Mouse (Mus musculus) hindbrain, embryonic 11.5 days (tissue): Measurements from ENCODE around the gene Trim7. TPM values are rescaled to one million over a fixed set of nuclear protein-coding genes. Genes with fewer than 3 reads are reported as not detected.
A peak's percentile ranks its signal among the peaks of the same experiment; 100 is the strongest.
"Not testable (repeated sequence)": the region's sequence is repeated elsewhere in the genome, so short reads cannot be mapped to it uniquely, and the experiment has no call there.

Source experiments
- ATAC-seq: fragments of 200-750 bp; cut with Nextera tagmentation; 2 replicates; pipeline ENCODE4 v1.8.0; 2017; ENCODE audit warnings: mild to moderate bottlenecking, moderate TSS enrichment, moderate library complexity; ENCODE audit not compliant: low FRiP score
- DNase-seq: peaks from one replicate; pipeline ENCODE4 v3.0.0-alpha.2; 2015; ENCODE audit warnings: low spot score
- H3K27ac ChIP-seq: fragments of 300-500 bp; sonication (generic); 2 replicates; pipeline ENCODE4 v1.5.1; 2014; ENCODE audit warnings: mild to moderate bottlenecking, low read depth, low read length
- H3K27me3 ChIP-seq: fragments of 300-500 bp; sonication (generic); 2 replicates; pipeline ENCODE4 v1.6.1; 2014; ENCODE audit warnings: mild to moderate bottlenecking, low read length, moderate library complexity, mixed read lengths; ENCODE audit not compliant: control insufficient read depth, insufficient read depth
- H3K36me3 ChIP-seq: fragments of 300-500 bp; sonication (generic); 2 replicates; pipeline ENCODE4 v1.6.1; 2014; ENCODE audit warnings: mild to moderate bottlenecking, low read length, moderate library complexity, mixed read lengths; ENCODE audit not compliant: control insufficient read depth, insufficient read depth
- H3K4me1 ChIP-seq: fragments of 300-500 bp; sonication (generic); replicated peaks from 2 replicates; pipeline ENCODE4 v1.6.1; 2014; ENCODE audit warnings: low read length, mixed read lengths; ENCODE audit not compliant: control insufficient read depth, insufficient read depth
- H3K4me2 ChIP-seq: fragments of 300-500 bp; sonication (generic); replicated peaks from 2 replicates; pipeline ENCODE4 v1.6.1; 2014; ENCODE audit warnings: mild to moderate bottlenecking, low read depth, low read length
- H3K4me3 ChIP-seq: fragments of 300-500 bp; sonication (generic); 2 replicates; pipeline ENCODE4 v1.5.1; 2014; ENCODE audit warnings: low read depth, low read length
- H3K9ac ChIP-seq: fragments of 300-500 bp; sonication (generic); 2 replicates; pipeline ENCODE4 v1.6.1; 2014; ENCODE audit warnings: low read depth, low read length
- H3K9me3 ChIP-seq: fragments of 300-500 bp; sonication (generic); 2 replicates; pipeline ENCODE4 v1.6.1; 2016; ENCODE audit warnings: low read length; ENCODE audit not compliant: control insufficient read depth
- WGBS: fragments of 180-500 bp; shearing (Covaris S2); extraction: QIAGEN DNeasy Blood & Tissue Kit; methylation state at CpG from one replicate; pipeline ENCODE4 v1.1.7; 2014; 5-methylcytosine and 5-hydroxymethylcytosine counted together
- polyA plus RNA-seq: library from polyadenylated mRNA; unstranded; fragments of >200 nt; fragmentation: Nextera tagmentation; extraction: Ambion mirVana; gene quantifications from 2 replicates; pipeline ENCODE4 v1.2.1, GENCODE M21; 2014

Trim7 gene
- polyA plus RNA-seq, 1 experiment from 2014 or later: 0.56 TPM

DNA sequence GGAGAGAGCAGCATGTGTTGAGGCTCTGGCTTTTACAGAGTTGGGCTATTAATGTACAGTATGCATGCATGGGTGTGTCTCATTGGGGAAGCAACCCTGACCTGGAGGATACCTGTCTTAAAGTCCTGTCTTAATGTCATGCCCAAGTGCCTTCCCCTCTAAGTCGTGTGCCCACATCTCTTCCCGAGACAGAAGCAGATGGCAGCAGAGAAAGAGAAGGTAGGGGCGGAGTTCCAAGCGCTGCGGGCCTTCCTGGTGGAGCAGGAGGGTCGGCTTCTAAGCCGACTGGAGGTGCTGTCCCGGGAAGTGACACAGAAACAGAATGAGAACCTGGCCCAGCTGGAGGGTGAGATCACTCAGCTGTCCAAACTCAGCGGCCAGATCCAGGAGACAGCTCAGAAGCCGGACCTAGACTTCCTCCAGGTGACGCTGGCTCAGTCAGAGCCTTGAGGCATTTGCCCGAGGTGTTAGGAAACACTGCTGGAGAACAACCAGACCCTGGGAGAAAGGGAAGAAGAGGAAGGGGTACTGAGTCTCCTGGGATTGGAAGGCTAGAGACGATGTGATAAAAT is 19.4 kb downstream of the Trim7 start:
- peaks cover 2% of the 10 kb centered on the region; the same call in 1 of the 2 replicates for H3K27me3 ChIP-seq
- WGBS: 36% methylated on average over 13 of the region's 13 CpGs
- ATAC-seq: no peak

DNA sequence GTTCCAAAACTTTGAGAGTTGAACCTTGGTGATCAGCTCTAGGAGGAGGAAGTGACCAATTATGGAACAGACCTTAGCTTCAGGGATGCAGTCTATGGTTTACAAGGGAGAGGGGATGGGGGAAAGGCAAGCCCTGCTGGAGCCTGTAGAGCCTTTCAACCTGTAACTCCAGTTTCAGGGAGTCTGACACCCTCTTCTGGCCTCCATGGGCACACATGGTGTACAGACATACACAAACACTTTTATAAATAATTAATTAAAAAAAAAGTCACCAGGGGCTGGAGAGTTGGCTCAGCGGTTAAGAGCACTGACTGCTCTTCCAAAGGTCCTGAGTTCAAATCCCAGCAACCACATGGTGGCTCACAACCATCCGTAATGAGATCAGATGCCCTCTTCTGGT is 20.4 kb downstream of the Trim7 start:
- H3K4me2 ChIP-seq, H3K4me1 ChIP-seq, DNase-seq, H3K9ac ChIP-seq, H3K9me3 ChIP-seq, ATAC-seq, H3K27me3 ChIP-seq, H3K27ac ChIP-seq, H3K36me3 ChIP-seq, H3K4me3 ChIP-seq: not testable (repeated sequence)
- 78% methylated on average over 2 of the region's 2 CpGs for WGBS

More for the DNA sequence above, 19.4 kb downstream of the Trim7 start:
- H3K4me1 ChIP-seq: no peaks in the 10 kb centered on the region
- H3K27ac ChIP-seq: no peak overlapping the region
- no peaks in the 10 kb centered on the region for H3K36me3 ChIP-seq
- no peak overlapping the region for H3K9ac ChIP-seq
- no peak overlapping the region for H3K4me2 ChIP-seq
- DNase-seq: no peak
- no peaks in the 10 kb centered on the region for H3K9me3 ChIP-seq
- H3K4me3 ChIP-seq: no peak overlapping the region

GRCm38 (mm10) chr11:48846881-48847280 is 20.9 kb downstream of the Trim7 start:
- H3K36me3 ChIP-seq: no peaks in the 10 kb centered on the region
- ATAC-seq (no peak), DNase-seq (no peak)
- no peak overlapping the region for H3K4me2 ChIP-seq
- no peak overlapping the region for H3K27ac ChIP-seq
- H3K4me3 ChIP-seq: no peak overlapping the region
- 56% methylated on average over 5 of the region's 5 CpGs for WGBS
- no peak overlapping the region for H3K9ac ChIP-seq
- H3K9me3 ChIP-seq: no peaks in the 10 kb centered on the region
- no peaks in the 10 kb centered on the region for H3K4me1 ChIP-seq
- H3K27me3 ChIP-seq: peaks cover 2% of the 10 kb centered on the region; the same call in 1 of the 2 replicates

GRCm38 (mm10) chr11:48850240-48850639 is 24.3 kb downstream of the Trim7 start:
- no peaks in the 10 kb centered on the region for H3K36me3 ChIP-seq
- peaks cover 4% of the 10 kb centered on the region for H3K27me3 ChIP-seq
- 59% methylated on average over 2 of the region's 2 CpGs for WGBS
- DNase-seq: no peak
- no peak for ATAC-seq
- H3K9ac ChIP-seq: no peak overlapping the region
- H3K4me2 ChIP-seq: no peak overlapping the region
- H3K4me1 ChIP-seq: no peaks in the 10 kb centered on the region
- H3K9me3 ChIP-seq: no peaks in the 10 kb centered on the region
- H3K4me3 ChIP-seq: no peak overlapping the region
- no peak overlapping the region for H3K27ac ChIP-seq

DNA sequence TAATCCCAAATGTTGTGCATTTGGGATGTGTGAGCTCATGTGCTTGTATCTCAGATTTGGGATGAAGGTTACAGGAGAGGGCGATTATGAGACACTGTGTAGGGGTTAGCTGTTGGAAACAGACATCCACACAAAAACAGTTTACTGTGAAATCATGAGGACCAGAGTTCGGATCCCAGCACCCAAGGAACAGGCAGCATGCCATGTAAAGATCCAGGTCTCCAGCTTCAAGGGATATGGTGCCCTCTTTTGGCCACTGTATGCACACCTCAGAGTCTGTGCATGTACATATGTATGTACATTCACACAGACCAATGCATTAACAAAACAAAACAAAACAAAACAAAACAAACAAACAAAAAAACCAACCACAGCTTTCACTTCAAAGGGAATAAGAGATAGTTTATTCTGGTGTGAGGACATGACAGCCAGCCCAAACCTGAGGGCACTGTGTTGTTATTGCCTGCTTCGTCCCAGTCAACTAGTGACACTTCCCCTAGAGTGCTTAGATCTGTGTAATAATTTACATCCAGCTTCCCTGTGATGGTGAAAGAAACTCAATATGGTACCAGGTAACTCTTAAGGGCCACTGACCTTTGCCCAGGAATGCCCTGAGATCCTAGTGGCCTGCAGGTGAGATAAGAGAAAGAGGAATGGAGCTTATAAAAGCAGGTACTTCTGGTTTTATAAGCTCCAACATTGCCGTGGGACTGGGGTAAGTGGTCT is 25.5 kb downstream of the Trim7 start:
- no peak overlapping the region for H3K27ac ChIP-seq
- no peak overlapping the region for H3K4me3 ChIP-seq
- no peaks in the 10 kb centered on the region for H3K36me3 ChIP-seq
- no peaks in the 10 kb centered on the region for H3K9me3 ChIP-seq
- H3K4me1 ChIP-seq: no peaks in the 10 kb centered on the region
- H3K4me2 ChIP-seq: no peak overlapping the region
- ATAC-seq: no peak
- H3K9ac ChIP-seq: no peak overlapping the region
- WGBS: 83% methylated on average over 4 of the region's 4 CpGs
- H3K27me3 ChIP-seq: peaks cover 4% of the 10 kb centered on the region
- DNase-seq: no peak

GRCm38 (mm10) chr11:48852190-48852589 is 26.2 kb downstream of the Trim7 start:
- ATAC-seq (no peak), DNase-seq (no peak)
- H3K9me3 ChIP-seq: no peaks in the 10 kb centered on the region
- H3K4me1 ChIP-seq: no peaks in the 10 kb centered on the region
- no peak overlapping the region for H3K4me3 ChIP-seq
- no peak overlapping the region for H3K9ac ChIP-seq
- no peaks in the 10 kb centered on the region for H3K36me3 ChIP-seq
- H3K27ac ChIP-seq: no peak overlapping the region
- 78% methylated on average over 4 of the region's 4 CpGs for WGBS
- H3K4me2 ChIP-seq: no peak overlapping the region
- H3K27me3 ChIP-seq: peaks cover 4% of the 10 kb centered on the region

DNA sequence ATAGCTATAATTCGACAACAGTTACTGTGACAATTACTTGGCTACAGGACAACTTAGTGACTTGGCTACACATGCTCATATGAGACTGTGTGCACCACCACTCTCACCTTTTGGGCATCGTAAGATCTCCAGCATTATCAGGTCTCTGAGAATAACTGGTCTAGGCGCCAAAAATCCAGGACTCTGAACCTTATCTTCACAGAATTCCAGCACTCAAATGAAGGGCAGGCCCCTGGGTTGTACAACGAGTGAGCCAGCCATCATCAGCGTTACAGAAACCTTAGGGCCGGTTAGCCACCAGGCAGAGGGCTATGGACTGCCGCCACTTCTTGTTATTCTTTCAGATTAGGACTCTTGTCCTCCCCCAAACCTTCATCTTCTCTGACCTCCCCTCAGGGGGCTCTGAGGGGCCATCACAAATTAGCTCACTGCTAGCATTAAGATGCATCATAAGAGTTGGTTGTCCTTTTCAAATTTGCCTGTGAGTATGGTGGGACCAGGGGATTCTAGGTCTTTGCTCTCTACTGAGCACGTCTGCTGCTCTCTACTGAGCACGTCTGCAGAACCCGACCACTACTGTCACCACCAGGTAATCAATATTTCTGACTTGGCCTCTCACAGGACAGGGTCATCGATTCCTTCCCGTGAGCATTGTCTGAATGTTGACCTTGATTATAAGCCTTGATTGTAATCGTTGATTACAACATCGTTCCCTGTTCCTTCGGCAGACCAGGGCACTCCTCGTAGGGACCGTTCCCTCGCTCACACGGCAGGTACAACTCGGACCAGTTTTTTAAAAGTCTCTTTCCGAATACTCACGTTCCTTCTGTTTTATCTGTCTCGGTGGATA is 26.9 kb downstream of the Trim7 start:
- H3K4me1 ChIP-seq: no peaks in the 10 kb centered on the region
- peaks cover 4% of the 10 kb centered on the region for H3K27me3 ChIP-seq
- H3K9ac ChIP-seq: peak overlapping the region; percentile 51
- H3K27ac ChIP-seq: no peak overlapping the region
- H3K36me3 ChIP-seq: no peaks in the 10 kb centered on the region
- peak overlapping the region; percentile 63 for H3K4me3 ChIP-seq
- no peaks in the 10 kb centered on the region for H3K9me3 ChIP-seq
- WGBS: 8% methylated on average over 23 of the region's 23 CpGs
- peak overlapping the region; percentile 91 for H3K4me2 ChIP-seq
- DNase-seq (no peak), ATAC-seq (peak; percentile 50)

- Histone ChIP-seq H3K36me3 (no peaks in the 10 kb centered on the region), H3K4me1 (no peaks in the 10 kb centered on the region), H3K4me3 (peak overlapping the region; percentile 63), H3K27me3 (peaks cover 4% of the 10 kb centered on the region), H3K9ac (peak overlapping the region; percentile 51; the same call in 1 of the 2 replicates), H3K4me2 (peak overlapping the region; percentile 91), H3K27ac (no peak overlapping the region), H3K9me3 (no peaks in the 10 kb centered on the region)
- under 1% methylated on average over 31 of the region's 31 CpGs for WGBS
- ATAC-seq: peak; percentile 83
- peak; percentile 91 for DNase-seq
Observed at GRCm38 (mm10) chr11:48853474-48854180, 27.7 kb downstream of the Trim7 start.
